Mouse (Mus musculus) heart, embryonic 16.5 days (tissue): ENCODE measurements around the gene Ubd. TPM values are rescaled to one million over a fixed set of nuclear protein-coding genes. Genes with fewer than 3 reads are reported as not detected.
"Not testable (repeated sequence)": the region's sequence is repeated elsewhere in the genome, so short reads cannot be mapped to it uniquely, and the experiment has no call there.

Experiments used
- ATAC-seq: fragments of 200-750 bp; cut with Nextera tagmentation; replicated peaks from 2 replicates; pipeline ENCODE4 v1.8.0; 2017; ENCODE audit warnings: moderate number of reproducible peaks; ENCODE audit not compliant: insufficient read depth, low FRiP score; ENCODE audit errors: extremely low read depth
- H3K27ac ChIP-seq: fragments of 300-500 bp; sonication (generic); 2 replicates; pipeline ENCODE4 v1.5.1; 2014; ENCODE audit warnings: mild to moderate bottlenecking, low read length, control low read depth, moderate library complexity
- H3K27me3 ChIP-seq: fragments of 300-500 bp; sonication (generic); 2 replicates; pipeline ENCODE4 v1.6.1; 2014; ENCODE audit warnings: low read length, mixed read lengths; ENCODE audit not compliant: control insufficient read depth, insufficient read depth
- H3K36me3 ChIP-seq: fragments of 300-500 bp; sonication (generic); 2 replicates; pipeline ENCODE4 v1.6.1; 2014; ENCODE audit not compliant: control insufficient read depth, insufficient read depth
- H3K4me1 ChIP-seq: fragments of 300-500 bp; sonication (generic); 2 replicates; pipeline ENCODE4 v1.6.1; 2014; ENCODE audit warnings: low read length, mixed read lengths; ENCODE audit not compliant: control insufficient read depth, insufficient read depth
- H3K4me2 ChIP-seq: fragments of 300-500 bp; sonication (generic); 2 replicates; pipeline ENCODE4 v1.6.1; 2014; ENCODE audit warnings: low read depth, mild to moderate bottlenecking, control low read depth, low read length
- H3K4me3 ChIP-seq: fragments of 300-500 bp; sonication (generic); 2 replicates; pipeline ENCODE4 v1.5.1; 2014; ENCODE audit warnings: mild to moderate bottlenecking, control low read depth, low read length
- H3K9ac ChIP-seq: fragments of 300-500 bp; sonication (generic); 2 replicates; pipeline ENCODE4 v1.6.1; 2014; ENCODE audit warnings: low read length, control low read depth
- H3K9me3 ChIP-seq: fragments of 300-500 bp; sonication (generic); replicated peaks from 2 replicates; pipeline ENCODE4 v1.6.1; 2016; ENCODE audit warnings: low read length; ENCODE audit not compliant: control insufficient read depth
- WGBS: fragments of 180-500 bp; shearing (Covaris S2); extraction: QIAGEN DNeasy Blood & Tissue Kit; methylation state at CpG from one replicate; pipeline ENCODE4 v1.1.7; 2014; 5-methylcytosine and 5-hydroxymethylcytosine counted together
- polyA plus RNA-seq: library from polyadenylated mRNA; unstranded; fragments of >200 nt; fragmentation: Nextera tagmentation; extraction: Ambion mirVana; gene quantifications from 2 replicates; pipeline ENCODE4 v1.2.1, GENCODE M21; 2015

Gene Ubd
- polyA plus RNA-seq, 1 experiment from 2014 or later = 5.6 TPM

GRCm38 (mm10) chr17:37203917-37204236, 10.2 kb downstream of the Ubd start:
- H3K27ac ChIP-seq = no peak overlapping the region
- WGBS = 26% methylated on average over 3 of the region's 3 CpGs
- H3K9ac ChIP-seq = no peak overlapping the region
- H3K4me1 ChIP-seq = no peaks in the 10 kb centered on the region
- no peaks in the 10 kb centered on the region for H3K9me3 ChIP-seq
- H3K27me3 ChIP-seq = peaks cover 10% of the 10 kb centered on the region
- ATAC-seq = no peak
- H3K4me3 ChIP-seq = no peak overlapping the region
- no peak overlapping the region for H3K4me2 ChIP-seq
- H3K36me3 ChIP-seq = no peaks in the 10 kb centered on the region

DNA sequence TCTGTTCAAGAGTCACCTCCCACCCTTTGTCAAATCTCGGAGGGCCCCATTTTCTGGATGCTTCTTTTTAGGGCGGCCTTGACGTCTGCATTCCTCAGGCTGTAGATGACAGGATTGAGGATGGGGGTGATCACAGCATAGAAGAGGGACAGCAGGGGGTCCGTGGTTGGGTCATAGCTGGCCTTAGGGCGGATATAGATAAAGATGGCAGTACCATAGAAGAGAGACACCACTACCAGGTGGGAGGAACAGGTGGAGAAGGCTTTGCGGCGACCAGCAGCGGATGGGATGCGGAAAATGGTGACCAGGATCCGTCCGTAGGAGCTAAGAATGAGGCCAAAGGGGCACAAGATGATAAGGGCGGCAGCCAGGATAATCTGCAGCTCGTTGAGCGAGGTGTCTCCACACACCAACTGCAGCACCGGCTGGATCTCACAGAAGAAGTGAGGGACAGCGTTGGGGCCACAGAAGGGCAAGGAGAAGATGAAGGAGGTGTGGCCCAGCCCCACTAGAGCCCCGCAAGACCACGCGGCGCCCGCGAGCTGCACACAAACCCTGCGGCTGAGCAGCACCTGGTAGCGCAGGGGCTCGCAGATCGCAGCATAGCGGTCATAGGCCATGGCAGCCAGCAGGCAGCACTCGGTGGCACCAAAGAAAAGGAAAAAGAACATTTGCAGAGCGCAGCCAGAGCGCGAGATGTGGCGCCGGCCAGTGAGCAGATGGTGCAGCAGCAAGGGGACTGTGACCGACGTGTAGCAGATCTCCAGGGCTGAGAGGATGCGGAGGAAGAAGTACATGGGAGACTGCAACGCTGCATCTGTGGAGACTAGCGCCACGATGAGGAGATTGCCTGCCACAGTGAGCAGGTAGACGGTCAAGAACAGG, 17.4 kb downstream of the Ubd start:
- Histone ChIP-seq H3K4me1 (no peaks in the 10 kb centered on the region), H3K9ac (no peak overlapping the region), H3K4me3 (peak overlapping the region; percentile 11; the same call in 1 of the 2 replicates), H3K36me3 (no peaks in the 10 kb centered on the region), H3K9me3 (no peaks in the 10 kb centered on the region), H3K27ac (no peak overlapping the region), H3K27me3 (peaks cover 16% of the 10 kb centered on the region), H3K4me2 (peak overlapping the region; percentile 3; the same call in 1 of the 2 replicates)
- no peak for ATAC-seq
- 9% methylated on average over 40 of the region's 40 CpGs for WGBS

DNA sequence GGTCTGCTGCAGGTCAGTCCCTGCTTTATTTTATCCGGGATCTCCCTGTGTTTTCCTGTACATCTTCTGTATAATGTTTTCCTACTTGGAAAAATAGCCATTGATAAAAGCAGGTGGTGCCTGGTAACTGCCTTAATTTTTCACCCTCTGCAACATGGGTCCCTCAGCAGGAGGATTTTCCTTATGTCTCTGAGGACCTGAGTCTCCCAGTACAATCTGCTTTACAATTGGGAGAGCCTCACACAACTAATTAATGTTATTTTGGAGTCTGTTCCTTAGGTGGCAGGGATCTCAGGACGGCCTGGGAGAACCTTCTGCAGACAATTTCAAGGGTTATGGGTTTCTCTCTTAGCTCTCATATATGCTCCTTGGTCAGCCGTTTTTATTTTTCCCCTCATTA, 19.3 kb downstream of the Ubd start, which contains the start of gene Olfr95:
Gene Olfr95, minus strand, starts transcription at position 101 of the 400 bp plus-strand sequence.
- Histone ChIP-seq H3K4me1 (no peaks in the 10 kb centered on the region), H3K27me3 (peaks cover 16% of the 10 kb centered on the region), H3K9ac (no peak within 1 kb of the TSS), H3K9me3 (0 out of 2 replicates have a peak, but pooled peaks cover 2% of the 10 kb centered on the region), H3K36me3 (no peaks in the 10 kb centered on the region), H3K4me3 (no peak within 1 kb of the TSS), H3K4me2 (no peak within 1 kb of the TSS), H3K27ac (no peak within 1 kb of the TSS)
- 61% methylated on average over 3 of the region's 3 CpGs for WGBS
- ATAC-seq = no peak

DNA sequence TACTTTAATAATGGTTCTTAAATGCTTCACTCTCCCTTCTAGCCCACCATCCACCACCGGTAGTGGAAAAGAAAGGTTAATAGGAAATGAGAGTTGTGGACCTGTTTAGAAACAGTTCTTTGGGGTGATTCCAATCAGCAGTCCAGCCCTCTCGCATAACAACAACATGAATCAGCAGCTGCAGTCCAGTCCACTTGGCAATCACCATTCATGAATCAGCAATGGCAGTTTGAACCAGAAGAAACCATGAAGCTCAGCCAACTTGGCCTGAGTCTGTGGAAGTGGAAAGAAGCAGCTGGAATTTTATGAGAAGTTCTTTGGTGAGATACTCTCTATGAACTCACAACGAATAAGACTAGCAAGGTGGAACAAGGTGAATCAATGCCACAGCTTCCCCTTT, 24.8 kb downstream of the Ubd start:
- Histone ChIP-seq H3K9me3 (0 out of 2 replicates have a peak, but pooled peaks cover 2% of the 10 kb centered on the region), H3K27ac (no peak overlapping the region), H3K4me2 (no peak overlapping the region), H3K27me3 (no peaks in the 10 kb centered on the region), H3K4me3 (no peak overlapping the region), H3K36me3 (no peaks in the 10 kb centered on the region), H3K9ac (no peak overlapping the region), H3K4me1 (no peaks in the 10 kb centered on the region)
- no peak for ATAC-seq
- 68% methylated on average over 3 of the region's 3 CpGs for WGBS

- H3K9me3 ChIP-seq = 0 out of 2 replicates have a peak, but pooled peaks cover 2% of the 10 kb centered on the region
- no peaks in the 10 kb centered on the region for H3K27me3 ChIP-seq
- H3K4me2 ChIP-seq = no peak within 1 kb of the TSS
- no peak within 1 kb of the TSS for H3K27ac ChIP-seq
- no peak within 1 kb of the TSS for H3K4me3 ChIP-seq
- WGBS = 50% methylated on average over 4 of the region's 4 CpGs
- no peak for ATAC-seq
- H3K4me1 ChIP-seq = no peaks in the 10 kb centered on the region
- H3K36me3 ChIP-seq = no peaks in the 10 kb centered on the region
- no peak within 1 kb of the TSS for H3K9ac ChIP-seq
These were observed 26.2 kb downstream of the Ubd start, which contains the start of gene Olfr96 for GRCm38 (mm10) chr17:37219846-37220245. Olfr96 (plus strand) TSS chr17:37220146.

- ATAC-seq = no peak
- Histone ChIP-seq H3K27me3 (no peaks in the 10 kb centered on the region), H3K4me3 (no peak overlapping the region), H3K27ac (no peak overlapping the region), H3K4me2 (no peak overlapping the region), H3K36me3 (no peaks in the 10 kb centered on the region), H3K4me1 (no peaks in the 10 kb centered on the region), H3K9me3 (no peaks in the 10 kb centered on the region), H3K9ac (no peak overlapping the region)
- 19% methylated on average over 1 of the region's 1 CpGs for WGBS
These were observed 28.2 kb downstream of the Ubd start for GRCm38 (mm10) chr17:37221879-37222278.

DNA sequence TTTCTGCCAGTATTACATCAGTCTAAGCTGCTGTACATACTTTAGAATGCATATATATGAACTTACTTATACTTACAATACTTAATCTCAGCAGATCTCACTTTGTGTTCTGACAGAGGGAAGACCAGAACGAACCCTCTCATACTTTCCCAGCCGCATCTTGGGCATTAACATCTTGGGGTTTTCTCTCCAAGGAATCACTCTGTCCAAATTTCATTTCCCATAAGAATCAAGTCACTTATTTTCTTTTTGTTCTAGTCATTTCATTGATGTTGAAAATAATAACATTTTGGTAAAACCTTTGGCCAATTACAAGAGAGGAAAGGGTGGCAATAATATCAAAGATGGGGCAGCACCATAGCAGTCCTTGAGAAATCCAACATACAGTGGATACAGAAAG, 43.5 kb downstream of the Ubd start, which contains the start of gene Olfr97:
Gene Olfr97, minus strand, starts transcription at position 101 of the 400 bp plus-strand sequence.
- H3K9ac ChIP-seq, H3K36me3 ChIP-seq, H3K4me3 ChIP-seq, H3K27me3 ChIP-seq, H3K4me2 ChIP-seq, H3K27ac ChIP-seq, H3K4me1 ChIP-seq, ATAC-seq, H3K9me3 ChIP-seq: not testable (repeated sequence)
- WGBS = 81% methylated on average over 2 of the region's 2 CpGs

DNA sequence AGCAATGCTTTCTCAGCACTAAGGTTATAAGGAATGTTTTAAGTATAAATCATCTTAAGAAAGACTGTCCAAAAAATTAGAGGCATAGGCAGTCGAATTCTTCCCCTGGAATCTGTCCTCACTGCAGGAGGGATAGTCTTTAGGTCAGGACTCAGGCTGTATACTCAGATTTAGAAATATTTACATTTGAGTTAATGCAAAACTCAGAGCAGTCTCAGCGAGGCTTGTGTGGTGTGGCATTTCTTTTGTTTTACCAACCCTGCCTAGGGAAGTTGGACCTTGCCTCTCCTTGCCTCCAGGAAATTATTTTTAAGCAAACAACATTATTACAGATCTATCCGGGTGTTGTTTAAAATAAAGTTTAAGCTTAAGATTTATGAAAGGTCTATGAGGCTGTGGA, 48.5 kb downstream of the Ubd start:
- no peaks in the 10 kb centered on the region for H3K4me1 ChIP-seq
- H3K36me3 ChIP-seq = no peaks in the 10 kb centered on the region
- H3K4me2 ChIP-seq = no peak overlapping the region
- no peaks in the 10 kb centered on the region for H3K9me3 ChIP-seq
- no peak overlapping the region for H3K27ac ChIP-seq
- no peaks in the 10 kb centered on the region for H3K27me3 ChIP-seq
- WGBS = 54% methylated on average over 3 of the region's 3 CpGs
- no peak overlapping the region for H3K9ac ChIP-seq
- no peak overlapping the region for H3K4me3 ChIP-seq
- no peak for ATAC-seq
